Mouse (Mus musculus) liver, postnatal 0 days (tissue): ENCODE results near the gene Ugt1a7c.

Source experiments
- CTCF ChIP-seq: sonication (generic); IDR thresholded peaks from 2 replicates; pipeline ENCODE4 v1.5.1; 2016; ENCODE audit warnings: antibody characterized with exemption, low read depth
- EP300 ChIP-seq: IDR thresholded peaks from 2 replicates; pipeline ENCODE4 v1.6.1; 2016; ENCODE audit warnings: antibody characterized with exemption, low read depth, mild to moderate bottlenecking

DNA sequence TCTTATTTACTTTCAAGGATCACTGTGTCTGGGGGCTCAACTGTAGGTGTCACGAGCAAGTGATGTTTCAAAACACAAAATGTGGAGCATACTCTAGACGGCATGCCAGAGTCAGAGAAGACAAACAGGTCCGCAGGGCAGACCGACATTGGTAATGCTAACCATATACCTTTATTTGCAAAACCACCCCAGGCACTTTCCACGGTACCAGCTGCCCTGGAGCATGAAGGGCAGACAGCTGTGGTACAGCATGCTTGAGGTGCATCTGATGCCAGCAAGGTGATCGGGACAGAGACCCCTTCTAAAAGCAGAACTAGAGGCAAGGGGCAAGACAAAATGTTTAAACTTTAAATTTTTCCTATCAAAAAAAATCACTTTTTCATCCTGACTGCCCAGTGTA lies 168.1 kb downstream of the Ugt1a7c start:
- TF ChIP-seq CTCF (no peak), EP300 (no peak)
